Mouse (Mus musculus) myocyte (in vitro differentiated cells): ENCODE results near the gene Eno2. TPM values are rescaled to one million over a fixed set of nuclear protein-coding genes. Genes with fewer than 3 reads are reported as not detected.

ENCODE experiments used
- H3K27me3 ChIP-seq: one replicate; pipeline ENCODE4 v1.6.1; 2011; ENCODE audit not compliant: control insufficient read depth, insufficient read depth, insufficient read length
- H3K36me3 ChIP-seq: one replicate; pipeline ENCODE4 v1.6.1; 2011; ENCODE audit not compliant: control insufficient read depth, insufficient read depth
- H3K4me2 ChIP-seq: one replicate; pipeline ENCODE4 v1.6.1; 2011; ENCODE audit warnings: low read depth, control low read depth
- H3K4me3 ChIP-seq: one replicate; pipeline ENCODE4 v1.5.1; 2011; ENCODE audit warnings: mild to moderate bottlenecking, control low read depth, moderate library complexity
- H3K79me2 ChIP-seq: one replicate; pipeline ENCODE4 v1.6.1; 2011; ENCODE audit not compliant: control insufficient read depth, insufficient read depth
- H3ac ChIP-seq: one replicate; pipeline ENCODE4 v1.6.1; 2011; ENCODE audit not compliant: control insufficient read depth, insufficient read length
- CEBPB ChIP-seq: IDR thresholded peaks from 2 replicates; pipeline ENCODE4 v1.6.1; 2011; ENCODE audit warnings: mild to moderate bottlenecking, moderate library complexity; ENCODE audit not compliant: poor library complexity, insufficient read depth, severe bottlenecking
- E2F4 ChIP-seq: IDR thresholded peaks from one replicate; pipeline ENCODE4 v1.6.1; 2011; ENCODE audit warnings: mild to moderate bottlenecking, control low read depth, moderate library complexity; ENCODE audit not compliant: insufficient read depth
- MAX ChIP-seq: IDR thresholded peaks from one replicate; pipeline ENCODE4 v1.6.1; 2011; ENCODE audit warnings: low read depth, mild to moderate bottlenecking, control low read depth
- MYOD1 ChIP-seq, 3 experiments: IDR thresholded peaks; one replicate each; pipeline ENCODE4 v1.6.1; 2011; ENCODE audit warnings: control low read depth in 2 of 3, low read depth in 2 of 3, mild to moderate bottlenecking in 2 of 3, moderate library complexity in 1 of 3; ENCODE audit not compliant: insufficient read length in 2 of 3, control insufficient read depth in 1 of 3
- MYOG ChIP-seq, 3 experiments: IDR thresholded peaks; one replicate each; pipeline ENCODE4 v1.6.1; 2011; ENCODE audit warnings: control low read depth in 2 of 3, low read depth in 2 of 3, mild to moderate bottlenecking in 2 of 3; ENCODE audit not compliant: insufficient read length in 2 of 3, control insufficient read depth in 1 of 3, insufficient read depth in 1 of 3
- POLR2A ChIP-seq: IDR thresholded peaks from one replicate; pipeline ENCODE4 v1.6.1; 2011; ENCODE audit warnings: low read depth, mild to moderate bottlenecking, control low read depth, moderate library complexity; ENCODE audit not compliant: insufficient read length
- POLR2AphosphoS2 ChIP-seq: IDR thresholded peaks from one replicate; pipeline ENCODE4 v1.6.1; 2011; ENCODE audit warnings: low read depth, control low read depth; ENCODE audit not compliant: insufficient read length
- REST ChIP-seq: IDR thresholded peaks from one replicate; pipeline ENCODE4 v1.6.1; 2011; ENCODE audit warnings: mild to moderate bottlenecking, control low read depth, moderate library complexity; ENCODE audit not compliant: insufficient read depth, insufficient read length
- SRF ChIP-seq: IDR thresholded peaks from one replicate; pipeline ENCODE4 v1.6.1; 2011; ENCODE audit warnings: low read depth; ENCODE audit not compliant: control insufficient read depth, insufficient read length
- TCF12 ChIP-seq: IDR thresholded peaks from one replicate; pipeline ENCODE4 v1.6.1; 2011; ENCODE audit warnings: mild to moderate bottlenecking, control low read depth; ENCODE audit not compliant: poor library complexity, insufficient read depth, severe bottlenecking
- TCF3 ChIP-seq: IDR thresholded peaks from one replicate; pipeline ENCODE4 v1.6.1; 2011; ENCODE audit warnings: low read depth, control low read depth; ENCODE audit not compliant: insufficient read length
- USF1 ChIP-seq: IDR thresholded peaks from one replicate; pipeline ENCODE4 v1.6.1; 2011; ENCODE audit warnings: low read depth, mild to moderate bottlenecking, control low read depth, moderate library complexity
- polyA plus RNA-seq: library from polyadenylated mRNA; unstranded; fragments of >200 nt; fragmentation: generic; extraction: Trizol; gene quantifications from one replicate; pipeline ENCODE4 v1.2.1, GENCODE M21; 2012; ENCODE audit warnings: missing spikeins

Eno2 gene
- polyA plus RNA-seq, 1 experiment = 19.5 TPM

GRCm38 (mm10) chr6:124787722-124788121, 18.2 kb upstream of the Eno2 start:
- TF ChIP-seq REST = no peak
- TF ChIP-seq CEBPB = no peak
- TF ChIP-seq SRF = no peak
- TF ChIP-seq MYOD1 (IDR thresholded peaks at IDR 0.05; ENCODE audit: control insufficient read depth in 1 of 3, insufficient read length in 2 of 3, low read depth in 2 of 3) = no peak
- TF ChIP-seq USF1 = no peak
- no peak for TF ChIP-seq TCF3
- no peak for TF ChIP-seq E2F4
- no peak for TF ChIP-seq TCF12
- no peak for TF ChIP-seq MAX
- no peak overlapping the region for H3K4me2 ChIP-seq
- no peak overlapping the region for H3K4me3 ChIP-seq
- no peaks in the 10 kb centered on the region for H3K79me2 ChIP-seq
- H3K36me3 ChIP-seq = no peaks in the 10 kb centered on the region
- H3ac ChIP-seq = no peak overlapping the region
- no peaks in the 10 kb centered on the region for H3K27me3 ChIP-seq

GRCm38 (mm10) chr6:124786756-124787420, 17.4 kb upstream of the Eno2 start:
- H3K79me2 ChIP-seq = no peaks in the 10 kb centered on the region
- no peaks in the 10 kb centered on the region for H3K27me3 ChIP-seq
- H3K4me3 ChIP-seq = no peak overlapping the region
- H3ac ChIP-seq = no peak overlapping the region
- H3K4me2 ChIP-seq = no peak overlapping the region
- no peak for TF ChIP-seq POLR2A
- TF ChIP-seq USF1 = no peak
- no peak for TF ChIP-seq POLR2AphosphoS2
- no peak for TF ChIP-seq REST
- no peak for TF ChIP-seq TCF12
- TF ChIP-seq E2F4 = no peak
- no peak for TF ChIP-seq MYOG (IDR thresholded peaks at IDR 0.05; ENCODE audit: control insufficient read depth in 1 of 3, insufficient read depth in 1 of 3, insufficient read length in 2 of 3, low read depth in 2 of 3)
- no peak for TF ChIP-seq MYOD1 (IDR thresholded peaks at IDR 0.05; ENCODE audit: control insufficient read depth in 1 of 3, insufficient read length in 2 of 3, low read depth in 2 of 3)
- no peak for TF ChIP-seq MAX
- no peak for TF ChIP-seq CEBPB
- no peak for TF ChIP-seq TCF3
- no peak for TF ChIP-seq SRF
- H3K36me3 ChIP-seq = no peaks in the 10 kb centered on the region

- TF ChIP-seq TCF12 (no peak), POLR2AphosphoS2 (no peak)
- no peaks in the 10 kb centered on the region for H3K36me3 ChIP-seq
- no peaks in the 10 kb centered on the region for H3K79me2 ChIP-seq
- H3K27me3 ChIP-seq = no peaks in the 10 kb centered on the region
- no peak overlapping the region for H3ac ChIP-seq
- no peak overlapping the region for H3K4me3 ChIP-seq
- peak overlapping the region; percentile 47 for H3K4me2 ChIP-seq
These were observed 13.0 kb upstream of the Eno2 start for GRCm38 (mm10) chr6:124782436-124782835.

GRCm38 (mm10) chr6:124780917-124781316, 11.4 kb upstream of the Eno2 start:
- Histone ChIP-seq H3K4me2 (no peak overlapping the region), H3K27me3 (no peaks in the 10 kb centered on the region), H3K4me3 (no peak overlapping the region), H3K36me3 (no peaks in the 10 kb centered on the region), H3ac (no peak overlapping the region), H3K79me2 (no peaks in the 10 kb centered on the region)
- no peak for TF ChIP-seq REST
- no peak for TF ChIP-seq MYOG (IDR thresholded peaks at IDR 0.05; ENCODE audit: control insufficient read depth in 1 of 3, insufficient read depth in 1 of 3, insufficient read length in 2 of 3, low read depth in 2 of 3)
- no peak for TF ChIP-seq POLR2A
- TF ChIP-seq SRF = no peak
- no peak for TF ChIP-seq TCF12
- no peak for TF ChIP-seq CEBPB
- no peak for TF ChIP-seq POLR2AphosphoS2
- no peak for TF ChIP-seq E2F4
- no peak for TF ChIP-seq MAX
- TF ChIP-seq USF1 = no peak
- TF ChIP-seq MYOD1 (IDR thresholded peaks at IDR 0.05; ENCODE audit: control insufficient read depth in 1 of 3, insufficient read length in 2 of 3, low read depth in 2 of 3) = no peak
- no peak for TF ChIP-seq TCF3

GRCm38 (mm10) chr6:124779984-124780416, 10.5 kb upstream of the Eno2 start:
- H3ac ChIP-seq = no peak overlapping the region
- no peaks in the 10 kb centered on the region for H3K79me2 ChIP-seq
- H3K4me3 ChIP-seq = no peak overlapping the region
- no peaks in the 10 kb centered on the region for H3K36me3 ChIP-seq
- TF ChIP-seq POLR2AphosphoS2 (no peak), TCF12 (no peak), POLR2A (no peak), MAX (no peak), TCF3 (no peak), SRF (no peak), CEBPB (no peak), MYOG (IDR thresholded peaks at IDR 0.05; ENCODE audit: control insufficient read depth in 1 of 3, insufficient read depth in 1 of 3, insufficient read length in 2 of 3, low read depth in 2 of 3) (no peak), E2F4 (no peak), MYOD1 (IDR thresholded peaks at IDR 0.05; ENCODE audit: control insufficient read depth in 1 of 3, insufficient read length in 2 of 3, low read depth in 2 of 3) (no peak), REST (no peak)
- no peaks in the 10 kb centered on the region for H3K27me3 ChIP-seq
- peak overlapping the region; percentile 56 for H3K4me2 ChIP-seq
